Mouse (Mus musculus) limb, embryonic 14.5 days (tissue): ENCODE measurements at regions not wholly inside any gene's neighbourhood (a gene's known extent, or its start where the extent isn't known, plus 50 kb on each side); places are given as distances from the start of the nearest gene placed in this dataset.

Experiments used
- ATAC-seq: fragments of 200-750 bp; cut with Nextera tagmentation; 2 replicates; pipeline ENCODE4 v1.8.0; 2017; ENCODE audit warnings: low read depth, moderate number of reproducible peaks, moderate TSS enrichment; ENCODE audit not compliant: low FRiP score
- DNase-seq: peaks from one replicate; pipeline ENCODE4 v3.0.0-alpha.2; 2015; ENCODE audit warnings: low spot score
- H3K27ac ChIP-seq: fragments of 300-500 bp; sonication (generic); replicated peaks from 2 replicates; pipeline ENCODE4 v1.5.1; 2014; ENCODE audit warnings: low read depth, mild to moderate bottlenecking, low read length, moderate library complexity, mixed read lengths
- H3K27me3 ChIP-seq: fragments of 300-500 bp; sonication (generic); 2 replicates; pipeline ENCODE4 v1.6.1; 2014; ENCODE audit warnings: low read length, mixed read lengths; ENCODE audit not compliant: control insufficient read depth, insufficient read depth
- H3K36me3 ChIP-seq: fragments of 300-500 bp; sonication (generic); 2 replicates; pipeline ENCODE4 v1.6.1; 2014; ENCODE audit warnings: mild to moderate bottlenecking, low read length, moderate library complexity, mixed read lengths; ENCODE audit not compliant: control insufficient read depth, insufficient read depth
- H3K4me1 ChIP-seq: fragments of 300-500 bp; sonication (generic); 2 replicates; pipeline ENCODE4 v1.6.1; 2014; ENCODE audit warnings: antibody characterized with exemption, low read length, mixed read lengths; ENCODE audit not compliant: control insufficient read depth, insufficient read depth
- H3K4me2 ChIP-seq: fragments of 300-500 bp; sonication (generic); replicated peaks from 2 replicates; pipeline ENCODE4 v1.6.1; 2014; ENCODE audit warnings: low read depth, mild to moderate bottlenecking, low read length, moderate library complexity; ENCODE audit not compliant: severe bottlenecking
- H3K4me3 ChIP-seq: fragments of 300-500 bp; sonication (generic); replicated peaks from 2 replicates; pipeline ENCODE4 v1.5.1; 2014; ENCODE audit warnings: low read length
- H3K9ac ChIP-seq: fragments of 300-500 bp; sonication (generic); 2 replicates; pipeline ENCODE4 v1.6.1; 2014; ENCODE audit warnings: mild to moderate bottlenecking, low read depth, low read length, moderate library complexity; ENCODE audit not compliant: severe bottlenecking
- H3K9me3 ChIP-seq: fragments of 300-500 bp; sonication (generic); 2 replicates; pipeline ENCODE4 v1.6.1; 2016; ENCODE audit warnings: low read length; ENCODE audit not compliant: control insufficient read depth
- POLR2A ChIP-seq: fragments of 200-500 bp; IDR thresholded peaks from 2 replicates; pipeline ENCODE4 v1.8.0; 2012; ENCODE audit warnings: inconsistent platforms, mild to moderate bottlenecking, moderate library complexity, borderline replicate concordance; ENCODE audit not compliant: insufficient read depth, insufficient read length; ENCODE audit errors: extremely low read depth
- WGBS: fragments of 180-500 bp; shearing (Covaris S2); extraction: QIAGEN DNeasy Blood & Tissue Kit; methylation state at CpG from one replicate; pipeline ENCODE4 v1.1.7; 2014; 5-methylcytosine and 5-hydroxymethylcytosine counted together

DNA sequence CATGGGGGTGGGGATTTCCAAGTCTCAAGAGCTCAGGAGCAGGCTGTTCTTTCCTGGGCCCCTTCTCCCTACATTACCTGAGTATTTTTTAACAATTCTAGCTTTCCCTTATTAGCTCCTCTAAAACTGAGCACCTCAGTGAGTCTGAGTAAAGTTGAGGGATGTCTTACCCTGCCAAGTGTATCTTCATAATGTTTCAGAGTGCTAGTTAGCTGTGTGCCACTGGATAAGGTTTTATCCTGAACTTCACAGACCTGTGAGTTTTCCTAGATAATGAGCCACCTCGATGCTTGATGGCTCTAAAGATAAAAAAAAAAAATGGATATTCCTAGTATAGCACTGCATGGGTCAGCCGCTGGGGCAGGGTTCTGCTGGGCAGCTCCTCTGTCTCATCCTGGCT lies 171.1 kb downstream of the Ipo8 start:
- Histone ChIP-seq H3K27me3 (no peaks in the 10 kb centered on the region), H3K36me3 (no peaks in the 10 kb centered on the region), H3K4me2 (no peak overlapping the region), H3K9ac (no peak overlapping the region), H3K4me3 (no peak overlapping the region), H3K9me3 (no peaks in the 10 kb centered on the region), H3K4me1 (no peaks in the 10 kb centered on the region), H3K27ac (no peak overlapping the region)
- no peak for TF ChIP-seq POLR2A
- 84% methylated on average over 2 of the region's 2 CpGs for WGBS
- no peak for ATAC-seq
- no peak for DNase-seq

DNA sequence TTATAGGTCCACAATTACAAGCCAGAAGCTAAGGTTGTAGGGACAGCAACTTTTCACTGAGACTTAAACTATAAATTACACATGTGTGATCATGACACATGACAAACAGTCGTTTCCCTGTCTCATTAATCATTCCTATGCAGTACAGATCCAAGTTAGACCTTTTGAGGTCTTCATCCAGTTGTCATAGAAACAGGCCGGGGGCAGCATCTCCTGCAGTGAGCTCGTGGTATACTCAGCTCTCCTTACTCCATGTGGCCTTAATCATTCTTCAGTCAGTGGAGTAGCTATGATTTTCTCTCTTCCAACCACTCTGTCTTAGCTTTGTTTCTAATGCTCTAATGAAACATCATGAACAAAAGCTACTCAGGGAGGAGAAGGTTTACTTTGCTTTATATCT lies 178.1 kb downstream of the Ipo8 start:
- no peak for DNase-seq
- no peak overlapping the region for H3K4me3 ChIP-seq
- H3K4me2 ChIP-seq: no peak overlapping the region
- no peak for ATAC-seq
- H3K9ac ChIP-seq: no peak overlapping the region
- TF ChIP-seq POLR2A: no peak
- 24% methylated on average over 3 of the region's 3 CpGs for WGBS
- H3K27ac ChIP-seq: no peak overlapping the region
- no peaks in the 10 kb centered on the region for H3K36me3 ChIP-seq
- peaks cover 4% of the 10 kb centered on the region; the same call in 1 of the 2 replicates for H3K4me1 ChIP-seq
- H3K27me3 ChIP-seq: no peaks in the 10 kb centered on the region
- H3K9me3 ChIP-seq: no peaks in the 10 kb centered on the region

DNA sequence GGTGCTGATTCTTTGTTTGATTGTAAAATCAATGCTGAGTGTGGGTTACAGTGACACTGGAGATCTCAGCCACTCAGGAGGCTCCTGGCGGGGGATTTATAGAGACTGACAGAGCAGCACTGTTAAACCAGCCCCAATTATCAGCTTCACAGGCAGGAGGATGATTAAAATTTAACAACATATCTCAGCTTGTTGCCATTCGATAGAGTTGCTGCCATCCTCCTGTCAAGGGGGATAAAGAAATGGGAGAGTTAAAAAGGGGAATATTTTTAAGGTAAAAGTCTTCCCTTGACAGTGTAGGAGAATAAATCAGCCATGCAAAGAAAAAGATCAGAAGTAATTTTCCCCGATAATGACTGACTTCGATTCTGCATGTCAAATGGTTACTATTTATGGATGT lies 178.8 kb downstream of the Ipo8 start:
- peaks cover 4% of the 10 kb centered on the region; the same call in 1 of the 2 replicates for H3K4me1 ChIP-seq
- H3K9me3 ChIP-seq: no peaks in the 10 kb centered on the region
- no peak overlapping the region for H3K9ac ChIP-seq
- no peak for DNase-seq
- H3K36me3 ChIP-seq: no peaks in the 10 kb centered on the region
- H3K27me3 ChIP-seq: no peaks in the 10 kb centered on the region
- ATAC-seq: no peak
- 51% methylated on average over 4 of the region's 4 CpGs for WGBS
- H3K4me2 ChIP-seq: no peak overlapping the region
- no peak overlapping the region for H3K27ac ChIP-seq
- H3K4me3 ChIP-seq: no peak overlapping the region
- TF ChIP-seq POLR2A: no peak

DNA sequence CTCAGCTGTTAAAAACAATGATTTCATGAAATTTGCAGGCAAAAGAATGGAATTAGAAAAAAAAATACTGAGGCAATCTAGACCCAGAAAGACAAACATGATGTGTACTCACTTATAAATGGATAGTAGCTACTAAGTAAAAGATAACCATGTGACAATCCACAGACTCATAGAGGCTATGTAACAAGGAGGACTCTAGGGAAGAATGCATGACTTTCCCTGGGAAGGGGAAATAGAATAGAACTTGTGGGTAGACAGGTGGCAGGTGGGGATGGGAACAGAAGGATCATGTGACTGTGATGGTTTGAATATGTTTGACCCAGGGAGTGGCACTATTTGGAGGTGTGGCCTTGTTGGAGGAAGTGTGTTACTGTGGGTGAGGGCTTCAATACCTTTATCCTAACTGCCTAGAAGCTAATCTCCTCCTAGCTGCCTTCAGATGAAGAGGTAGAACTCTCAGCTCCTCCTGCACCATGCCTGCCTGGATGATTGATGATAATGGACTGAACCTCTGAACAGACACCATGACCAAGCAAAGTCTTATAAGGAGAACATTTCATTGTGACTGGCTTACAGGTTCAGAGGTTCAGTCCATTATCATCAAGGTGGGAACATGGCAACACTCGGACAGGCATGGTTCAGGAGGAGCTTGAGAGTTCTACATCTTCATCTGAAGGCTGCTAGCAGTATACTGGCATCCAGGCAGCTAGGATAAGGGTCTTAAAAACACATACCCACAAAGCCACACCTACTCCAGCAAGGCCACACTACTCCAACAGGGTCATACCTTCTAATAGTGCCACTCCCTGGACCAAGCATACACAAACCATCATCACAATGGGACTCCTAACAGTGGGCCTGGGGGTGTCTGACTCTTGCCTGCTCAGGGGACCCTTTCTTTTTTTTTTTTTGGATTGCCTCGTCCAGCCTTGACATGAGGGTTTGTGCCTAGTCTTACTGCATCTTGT lies 183.6 kb downstream of the Ipo8 start:
- no peak for TF ChIP-seq POLR2A
- WGBS: 64% methylated on average over 2 of the region's 2 CpGs
- no peaks in the 10 kb centered on the region for H3K9me3 ChIP-seq

DNA sequence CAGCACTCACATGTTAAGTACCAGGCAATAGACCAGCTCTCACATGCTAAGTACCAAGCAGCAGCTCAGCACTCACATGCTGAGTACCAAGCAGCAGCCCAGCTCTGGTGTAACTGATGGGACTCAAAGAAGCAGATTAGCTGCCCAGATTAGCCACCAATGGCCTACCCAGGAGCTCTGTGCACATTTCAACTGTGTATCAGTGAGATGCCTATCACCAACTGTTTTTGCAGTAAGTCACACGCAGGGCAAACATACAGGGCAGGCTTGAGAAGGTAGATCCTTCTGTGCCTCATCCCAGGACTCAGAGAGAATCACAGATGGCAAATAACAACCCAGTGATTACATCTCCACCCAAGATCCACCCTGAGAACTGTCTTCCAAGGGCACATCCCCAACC lies 190.7 kb downstream of the Ipo8 start:
- H3K27ac ChIP-seq: no peak overlapping the region
- H3K4me2 ChIP-seq: no peak overlapping the region
- DNase-seq (no peak), ATAC-seq (no peak)
- TF ChIP-seq POLR2A: no peak
- no peak overlapping the region for H3K4me3 ChIP-seq
- H3K27me3 ChIP-seq: no peaks in the 10 kb centered on the region
- no peaks in the 10 kb centered on the region for H3K9me3 ChIP-seq
- no peaks in the 10 kb centered on the region for H3K36me3 ChIP-seq
- no peak overlapping the region for H3K9ac ChIP-seq
- no peaks in the 10 kb centered on the region for H3K4me1 ChIP-seq
- 95% methylated on average over 1 of the region's 1 CpGs for WGBS

More for the DNA sequence above, 183.6 kb downstream of the Ipo8 start:
- H3K4me3 ChIP-seq: no peak overlapping the region
- no peak overlapping the region for H3K4me2 ChIP-seq
- H3K9ac ChIP-seq: no peak overlapping the region
- peaks cover 4% of the 10 kb centered on the region; the same call in 1 of the 2 replicates for H3K4me1 ChIP-seq
- ATAC-seq (no peak), DNase-seq (no peak)
- no peaks in the 10 kb centered on the region for H3K27me3 ChIP-seq
- no peak overlapping the region for H3K27ac ChIP-seq
- H3K36me3 ChIP-seq: no peaks in the 10 kb centered on the region

DNA sequence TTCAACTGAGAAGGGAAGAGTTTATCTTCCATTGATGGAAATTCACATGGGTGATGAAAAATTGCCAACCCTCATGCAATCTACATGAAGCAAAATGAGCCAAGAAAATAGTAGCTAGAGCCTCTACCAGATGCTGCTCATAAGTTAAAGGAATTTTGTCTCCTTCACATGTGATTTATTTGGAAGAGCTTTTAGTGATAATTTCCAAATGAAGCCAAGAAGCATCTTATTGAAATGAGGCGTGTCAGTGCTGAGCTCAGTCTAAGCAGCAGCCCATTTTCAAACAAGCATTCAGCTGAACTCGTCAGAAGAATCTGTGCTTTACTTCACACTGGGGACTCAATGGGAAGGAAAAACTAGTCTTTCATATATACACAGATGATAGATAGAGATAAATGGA lies 190.0 kb upstream of the Tmtc1 start:
- WGBS: 81% methylated on average over 2 of the region's 2 CpGs

More for the DNA sequence above, 190.0 kb upstream of the Tmtc1 start:
- TF ChIP-seq POLR2A: no peak
- Histone ChIP-seq H3K4me2 (no peak overlapping the region), H3K9ac (no peak overlapping the region), H3K36me3 (no peaks in the 10 kb centered on the region), H3K4me3 (no peak overlapping the region), H3K27me3 (no peaks in the 10 kb centered on the region), H3K4me1 (no peaks in the 10 kb centered on the region), H3K27ac (no peak overlapping the region), H3K9me3 (no peaks in the 10 kb centered on the region)
- peak; percentile 7 for DNase-seq
- ATAC-seq: no peak
